Mouse (Mus musculus) MEL (cell line): ENCODE measurements around the gene Agps. TPM values are rescaled to one million over a fixed set of nuclear protein-coding genes. Genes with fewer than 3 reads are reported as not detected.

Experiments used
- DNase-seq: peaks from one replicate; pipeline ENCODE4 v3.0.0; 2011; ENCODE audit warnings: low read depth, low spot score
- H3K27ac ChIP-seq: 2 replicates; pipeline ENCODE4 v1.5.1; 2012; ENCODE audit warnings: low read depth, mild to moderate bottlenecking, control low read depth, low read length, moderate library complexity; ENCODE audit not compliant: control insufficient read depth
- H3K27me3 ChIP-seq, 2 experiments: fragments of 150-350 bp in 1 of 2; sonication (generic) in 1 of 2; 2 replicates each; pipeline ENCODE4 v1.6.1; 2012; ENCODE audit warnings: low read length in 2 of 2, mild to moderate bottlenecking in 2 of 2, improper control_type of control experiment in 1 of 2, moderate library complexity in 1 of 2; ENCODE audit not compliant: insufficient read depth in 2 of 2, control insufficient read depth in 1 of 2
- H3K36me3 ChIP-seq, 2 experiments: 2 replicates each; pipeline ENCODE4 v1.6.1; 2012 to 2014; ENCODE audit warnings: low read length in 2 of 2, improper control_type of control experiment in 1 of 2, inconsistent platforms in 1 of 2, mild to moderate bottlenecking in 1 of 2; ENCODE audit not compliant: insufficient read depth in 2 of 2, control insufficient read depth in 1 of 2
- H3K4me1 ChIP-seq, 2 experiments: fragments of 150-350 bp in 1 of 2; sonication (generic) in 1 of 2; 2 replicates each; pipeline ENCODE4 v1.6.1; 2012; ENCODE audit warnings: low read length in 2 of 2, improper control_type of control experiment in 1 of 2, mild to moderate bottlenecking in 1 of 2; ENCODE audit not compliant: insufficient read depth in 2 of 2, control insufficient read depth in 1 of 2
- H3K4me3 ChIP-seq, 2 experiments: fragments of 150-350 bp in 1 of 2; sonication (generic) in 1 of 2; 2 replicates each; pipeline ENCODE4 v1.5.1; 2012; ENCODE audit warnings: low read depth in 2 of 2, low read length in 2 of 2, mild to moderate bottlenecking in 2 of 2, moderate library complexity in 2 of 2, control low read depth in 1 of 2, improper control_type of control experiment in 1 of 2; ENCODE audit not compliant: control insufficient read depth in 1 of 2, insufficient read depth in 1 of 2
- H3K79me2 ChIP-seq: 2 replicates; pipeline ENCODE4 v1.6.1; 2012; ENCODE audit warnings: mild to moderate bottlenecking, low read length, moderate library complexity; ENCODE audit not compliant: control insufficient read depth, poor library complexity, insufficient read depth
- H3K9ac ChIP-seq: 2 replicates; pipeline ENCODE4 v1.6.1; 2012; ENCODE audit warnings: low read depth, mild to moderate bottlenecking, control low read depth, low read length, moderate library complexity; ENCODE audit not compliant: control insufficient read depth, poor library complexity, severe bottlenecking
- H3K9me3 ChIP-seq: fragments of 150-350 bp; sonication (generic); replicated peaks from 2 replicates; pipeline ENCODE4 v1.6.1; 2012; ENCODE audit warnings: mild to moderate bottlenecking, low read length, improper control_type of control experiment, moderate library complexity; ENCODE audit not compliant: insufficient read depth
- BHLHE40 ChIP-seq: IDR thresholded peaks from 2 replicates; pipeline ENCODE4 v1.6.1; 2012; ENCODE audit warnings: low read depth, mild to moderate bottlenecking, inconsistent platforms, low read length, improper control_type of control experiment, borderline replicate concordance
- CHD1 ChIP-seq: IDR thresholded peaks from 2 replicates; pipeline ENCODE4 v1.6.1; 2012; ENCODE audit warnings: low read depth, mild to moderate bottlenecking, inconsistent platforms, low read length, improper control_type of control experiment
- CHD2 ChIP-seq: IDR thresholded peaks from 2 replicates; pipeline ENCODE4 v1.6.1; 2011; ENCODE audit warnings: low read length, improper control_type of control experiment
- E2F4 ChIP-seq: IDR thresholded peaks from 2 replicates; pipeline ENCODE4 v1.6.1; 2011; ENCODE audit warnings: low read depth, low read length, improper control_type of control experiment, borderline replicate concordance
- EP300 ChIP-seq, 2 experiments: IDR thresholded peaks; 2 replicates each; pipeline ENCODE4 v1.6.1; 2011; ENCODE audit warnings: improper control_type of control experiment in 2 of 2, low read length in 2 of 2, low read depth in 1 of 2, mild to moderate bottlenecking in 1 of 2
- ETS1 ChIP-seq: IDR thresholded peaks from 2 replicates; pipeline ENCODE4 v1.6.1; 2012; ENCODE audit warnings: low read depth, mild to moderate bottlenecking, inconsistent platforms, low read length, improper control_type of control experiment, moderate library complexity
- GABPA ChIP-seq: IDR thresholded peaks from 2 replicates; pipeline ENCODE4 v1.6.1; 2012; ENCODE audit warnings: low read depth, mild to moderate bottlenecking, inconsistent platforms, low read length, improper control_type of control experiment, moderate library complexity
- GATA1 ChIP-seq: IDR thresholded peaks from 2 replicates; pipeline ENCODE4 v1.6.1; 2011; ENCODE audit warnings: low read depth, low read length, improper control_type of control experiment
- HCFC1 ChIP-seq: IDR thresholded peaks from 2 replicates; pipeline ENCODE4 v1.6.1; 2012; ENCODE audit warnings: low read depth, mild to moderate bottlenecking, inconsistent platforms, low read length, improper control_type of control experiment, moderate library complexity
- KAT2A ChIP-seq: conservative IDR thresholded peaks from 2 replicates; pipeline ENCODE4 v1.6.1; 2012; ENCODE audit warnings: low read depth, low read length, improper control_type of control experiment, inconsistent platforms
- MAX ChIP-seq: IDR thresholded peaks from 2 replicates; pipeline ENCODE4 v1.6.1; 2011; ENCODE audit warnings: low read length, improper control_type of control experiment
- NELFE ChIP-seq: IDR thresholded peaks from 2 replicates; pipeline ENCODE4 v1.6.1; 2011; ENCODE audit warnings: low read depth, low read length, improper control_type of control experiment
- NRF1 ChIP-seq: IDR thresholded peaks from 2 replicates; pipeline ENCODE4 v1.6.1; 2014; ENCODE audit warnings: low read depth, mild to moderate bottlenecking, inconsistent platforms, low read length, improper control_type of control experiment, moderate library complexity; ENCODE audit not compliant: poor library complexity, insufficient read depth, severe bottlenecking
- POLR2A ChIP-seq, 2 experiments: IDR thresholded peaks; 2 replicates each; pipeline ENCODE4 v1.6.1; 2011 to 2012; ENCODE audit warnings: low read length in 2 of 2, mild to moderate bottlenecking in 2 of 2, control low read depth in 1 of 2, improper control_type of control experiment in 1 of 2, low read depth in 1 of 2, moderate library complexity in 1 of 2; ENCODE audit not compliant: control insufficient read depth in 1 of 2, insufficient read depth in 1 of 2, poor library complexity in 1 of 2
- RAD21 ChIP-seq: IDR thresholded peaks from 2 replicates; pipeline ENCODE4 v1.6.1; 2011; ENCODE audit warnings: mild to moderate bottlenecking, low read depth, low read length, improper control_type of control experiment
- TBP ChIP-seq: IDR thresholded peaks from 2 replicates; pipeline ENCODE4 v1.8.0; 2011; ENCODE audit warnings: low read depth, low read length, improper control_type of control experiment
- TCF12 ChIP-seq: IDR thresholded peaks from 2 replicates; pipeline ENCODE4 v1.6.1; 2014; ENCODE audit warnings: low read depth, mild to moderate bottlenecking, inconsistent platforms, low read length, improper control_type of control experiment, moderate library complexity
- USF2 ChIP-seq, 2 experiments: IDR thresholded peaks; 2 replicates each; pipeline ENCODE4 v1.6.1; 2011 to 2012; ENCODE audit warnings: improper control_type of control experiment in 2 of 2, low read length in 2 of 2, borderline replicate concordance in 1 of 2, inconsistent platforms in 1 of 2, low read depth in 1 of 2, mild to moderate bottlenecking in 1 of 2; ENCODE audit not compliant: insufficient read depth in 1 of 2
- ZKSCAN1 ChIP-seq: IDR thresholded peaks from 2 replicates; pipeline ENCODE4 v1.6.1; 2012; ENCODE audit warnings: low read depth, mild to moderate bottlenecking, inconsistent platforms, low read length, improper control_type of control experiment, moderate library complexity
- ZMIZ1 ChIP-seq: IDR thresholded peaks from 2 replicates; pipeline ENCODE4 v1.6.1; 2012; ENCODE audit warnings: low read depth, mild to moderate bottlenecking, inconsistent platforms, low read length, improper control_type of control experiment, moderate library complexity
- ZNF384 ChIP-seq: IDR thresholded peaks from 2 replicates; pipeline ENCODE4 v1.6.1; 2012; ENCODE audit warnings: low read depth, mild to moderate bottlenecking, inconsistent platforms, low read length, improper control_type of control experiment
- polyA plus RNA-seq, 2 experiments: library from polyadenylated mRNA; stranded (reverse) in 1 of 2; unstranded in 1 of 2; fragments of >175 nt in 1 of 2; fragments of >200 nt in 1 of 2; gene quantifications; 2 replicates each; pipeline versions ENCODE4 v1.2.1 to v1.2.4; 2012; ENCODE audit warnings: low replicate concordance in 2 of 2, low read depth in 1 of 2; ENCODE audit not compliant: insufficient read length in 2 of 2, insufficient read depth in 1 of 2, missing spikeins in 1 of 2
- total RNA-seq: library from RNA; depleted of rRNA; stranded (reverse); fragments of 300-350 nt; gene quantifications from 2 replicates; pipeline ENCODE4 v1.2.3, GENCODE M21; 2012

The Agps gene
- total and polyA plus RNA-seq, 3 experiments: 32.3 to 47.8 TPM; not detected in 1

DNA sequence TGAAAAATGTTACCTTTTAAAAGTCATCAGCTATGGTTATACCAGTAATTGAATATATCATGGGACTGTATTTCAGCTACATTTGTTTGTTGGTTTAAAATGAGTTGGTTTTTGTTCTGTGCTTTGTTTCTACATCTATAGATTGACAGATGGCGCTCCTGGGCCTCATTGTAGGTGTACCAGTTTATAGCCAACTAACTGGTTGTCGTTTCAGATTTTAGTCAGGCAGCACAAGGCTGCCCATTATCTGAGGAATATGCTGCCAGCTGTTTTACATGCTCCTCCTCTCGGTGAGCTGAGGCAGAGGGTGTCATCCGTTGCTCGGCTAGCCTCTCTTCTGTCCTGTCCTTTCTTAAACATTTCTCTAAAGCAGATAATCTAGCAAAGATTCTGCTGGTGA, 94.1 kb downstream of the Agps start:
- no peak for DNase-seq
- H3K27ac ChIP-seq: no peak overlapping the region
- no peak for TF ChIP-seq MAX
- TF ChIP-seq, all 39 proteins: peak for 0
- Histone ChIP-seq H3K79me2 (no peaks in the 10 kb centered on the region), H3K27me3 (no peaks in the 10 kb centered on the region), H3K4me3 (no peak overlapping the region), H3K4me1 (no peaks in the 10 kb centered on the region), H3K36me3 (peaks cover 0 to 4% of the 10 kb centered on the region in 2 experiments; a peak in 2 of 4 replicates), H3K9ac (no peak overlapping the region), H3K9me3 (no peaks in the 10 kb centered on the region)

DNA sequence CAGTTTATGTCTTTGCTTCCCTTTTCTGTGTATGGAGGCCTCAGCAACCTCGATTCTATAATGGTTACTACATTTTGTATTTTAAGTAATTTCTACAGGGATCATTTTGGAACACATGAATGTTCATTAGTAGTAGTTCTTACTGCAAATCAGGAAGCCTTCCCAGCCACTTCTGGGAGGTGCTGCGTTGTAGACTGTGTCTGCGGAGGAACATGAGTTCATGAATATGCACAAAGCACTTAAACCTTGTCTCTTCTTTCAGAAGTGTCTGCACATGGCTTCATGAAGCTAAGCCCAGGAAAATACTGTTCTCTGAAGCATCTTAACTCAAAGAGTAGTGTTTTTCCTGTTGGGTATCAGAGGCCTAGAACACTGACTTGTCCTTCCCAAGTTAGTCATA, 96.0 kb downstream of the Agps start:
- H3K27me3 ChIP-seq: no peaks in the 10 kb centered on the region
- H3K27ac ChIP-seq: no peak overlapping the region
- H3K4me1 ChIP-seq: no peaks in the 10 kb centered on the region
- H3K4me3 ChIP-seq: no peak overlapping the region
- H3K9me3 ChIP-seq: no peaks in the 10 kb centered on the region
- TF ChIP-seq RAD21 (no peak), HCFC1 (no peak), ZNF384 (no peak), E2F4 (no peak), GABPA (no peak), ZMIZ1 (no peak), POLR2A (IDR thresholded peaks at IDR 0.05; ENCODE audit: control insufficient read depth in 1 of 2, insufficient read depth in 1 of 2, low read depth in 1 of 2, low read length in 2 of 2, poor library complexity in 1 of 2) (no peak), TCF12 (no peak), TBP (no peak), NELFE (no peak), EP300 (IDR thresholded peaks at IDR 0.05; ENCODE audit: low read depth in 1 of 2, low read length in 2 of 2) (no peak), KAT2A (no peak), CHD1 (no peak), CHD2 (no peak), GATA1 (no peak), ZKSCAN1 (no peak), ETS1 (no peak), USF2 (IDR thresholded peaks at IDR 0.05; ENCODE audit: borderline replicate concordance in 1 of 2, insufficient read depth in 1 of 2, low read depth in 1 of 2, low read length in 2 of 2) (no peak), NRF1 (no peak), BHLHE40 (no peak)
- peaks cover 0 to 4% of the 10 kb centered on the region in 2 experiments; a peak in 2 of 4 replicates for H3K36me3 ChIP-seq
- no peak overlapping the region for H3K9ac ChIP-seq
- no peak for DNase-seq
- H3K79me2 ChIP-seq: no peaks in the 10 kb centered on the region
